Mouse (Mus musculus): ENCODE measurements at regions not wholly inside any gene's neighbourhood (a gene's known extent, or its start where the extent isn't known, plus 50 kb on each side); places are given as distances from the start of the nearest gene placed in this dataset.

DNA sequence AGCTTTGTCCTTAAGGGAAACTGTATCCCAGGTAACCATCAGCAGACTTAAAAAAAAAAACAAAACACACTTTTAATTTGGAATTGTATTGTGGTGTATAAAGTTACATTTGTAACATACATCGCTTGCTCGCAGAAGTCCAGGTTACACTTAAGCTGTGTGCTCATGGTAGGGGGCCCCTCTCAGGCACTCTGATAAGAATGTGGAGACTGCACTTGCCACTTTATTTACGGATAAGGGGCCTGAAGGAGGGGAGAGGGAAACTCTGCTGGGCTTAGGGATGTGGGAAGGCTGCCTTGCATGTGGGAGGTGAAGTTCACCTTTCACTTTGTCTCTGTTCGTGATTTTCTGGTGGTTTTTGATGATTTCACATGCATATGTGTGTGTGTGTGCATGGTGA is 58.7 kb downstream of the Ccdc185 start:
- DNase-seq (ENCODE audit: low read depth, low spot score): no peak

DNA sequence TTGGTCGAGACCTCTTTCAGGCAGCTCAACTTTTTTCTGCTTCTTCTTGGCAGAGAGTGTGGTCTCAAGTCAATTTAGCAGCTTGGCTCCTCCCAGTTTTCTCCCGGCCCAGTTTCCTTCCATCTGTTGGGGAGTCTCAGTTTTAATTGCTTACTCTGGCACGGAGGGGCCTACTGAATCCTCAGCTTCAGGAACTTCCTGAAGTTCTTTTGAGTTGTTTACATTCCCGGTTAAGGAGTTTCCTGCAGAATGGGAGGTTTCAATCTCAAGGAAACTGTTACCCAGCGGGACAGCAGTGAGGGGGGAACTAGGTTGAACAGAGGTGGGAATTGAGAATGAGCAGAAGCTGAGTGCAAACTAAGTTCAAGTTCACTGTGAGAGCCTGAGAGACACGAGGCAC is 59.2 kb downstream of the Ccdc185 start:
- peak; percentile 60 for DNase-seq (ENCODE audit: low read depth, low spot score)

DNA sequence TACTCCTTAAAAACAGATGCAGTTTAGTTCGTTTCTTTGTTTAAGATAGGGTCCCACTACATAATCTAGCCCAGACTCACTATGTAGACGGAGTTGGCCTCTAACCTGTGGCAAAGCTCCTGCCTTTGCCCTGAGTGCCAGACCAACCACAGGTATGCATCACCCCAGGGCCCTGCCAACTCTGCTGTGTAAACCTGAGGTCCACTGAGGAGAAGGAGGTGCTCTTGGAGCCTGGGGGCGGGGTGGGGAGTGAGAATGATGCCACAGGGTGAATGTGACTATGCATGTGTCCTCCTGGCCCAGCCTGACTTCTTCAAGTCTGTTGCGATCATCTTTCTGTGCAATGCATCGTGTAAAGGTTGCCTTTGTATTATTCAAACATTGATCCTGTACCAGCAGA is 61.8 kb downstream of the Ccdc185 start:
- no peak for DNase-seq (ENCODE audit: low read depth, low spot score)

DNA sequence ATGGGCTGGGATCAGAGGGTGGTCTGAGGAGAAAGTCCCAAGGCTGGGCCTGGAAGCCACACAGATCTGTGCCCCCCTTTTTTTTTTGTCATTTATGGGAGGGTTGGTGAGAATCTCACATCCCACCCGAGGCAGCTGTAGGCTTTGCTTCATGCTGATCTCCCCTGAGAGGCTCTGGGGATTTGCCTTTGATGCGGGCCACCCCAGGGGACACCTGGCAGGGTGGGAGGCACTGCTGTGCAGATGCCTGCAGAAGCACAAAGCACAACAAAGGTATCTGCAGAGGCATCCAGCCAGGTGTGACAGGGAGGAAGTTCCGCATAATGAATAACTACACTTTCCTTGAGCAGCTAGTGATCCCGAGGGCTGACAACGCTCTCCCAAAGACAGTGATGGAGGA is 62.7 kb downstream of the Ccdc185 start:
- no peak for DNase-seq (ENCODE audit: low read depth, low spot score)

DNA sequence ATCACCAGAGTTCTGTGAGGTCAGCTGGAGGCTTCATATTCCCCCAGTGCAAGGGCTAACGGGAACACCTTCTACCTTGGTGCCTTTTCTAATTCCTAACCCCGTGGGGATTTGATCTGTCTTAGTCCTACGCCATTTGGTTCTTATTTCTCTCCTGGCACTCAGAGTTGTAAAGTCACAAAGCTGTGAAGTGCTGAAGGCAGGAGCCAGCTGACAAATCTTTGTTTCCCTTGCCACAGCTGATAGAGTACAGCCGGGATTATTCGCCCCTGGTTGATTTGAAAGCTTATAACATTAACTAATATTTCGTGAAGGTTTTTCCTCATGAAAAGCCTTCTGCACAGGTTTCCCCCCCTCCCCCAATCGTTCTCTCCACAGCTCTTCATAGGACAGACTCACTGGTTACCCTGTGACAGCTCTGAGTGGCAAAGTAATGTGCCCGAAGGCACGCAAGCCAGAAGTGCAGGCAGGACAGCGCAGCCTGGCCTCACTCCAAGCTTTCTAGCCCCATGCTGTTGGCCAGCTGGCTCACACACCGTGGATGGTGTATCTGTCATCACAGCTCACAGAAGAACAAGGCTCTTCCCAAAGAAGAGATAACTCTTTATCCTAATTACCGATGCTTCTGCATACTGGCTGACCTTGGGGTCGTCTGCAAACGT is 66.3 kb downstream of the Ccdc185 start:
- DNase-seq (ENCODE audit: low read depth, low spot score): no peak
